Mouse (Mus musculus) spleen, adult 18-20 months (tissue): ENCODE data around the gene Ifi205.
"Not testable (repeated sequence)": the region's sequence is repeated elsewhere in the genome, so short reads cannot be mapped to it uniquely, and the experiment has no call there.

ENCODE experiments used
- DNase-seq, 2 experiments: peaks; one replicate each; pipeline ENCODE4 v3.0.0; 2022; ENCODE audit warnings: mixed read lengths in 2 of 2

Gene Ifi205

DNA sequence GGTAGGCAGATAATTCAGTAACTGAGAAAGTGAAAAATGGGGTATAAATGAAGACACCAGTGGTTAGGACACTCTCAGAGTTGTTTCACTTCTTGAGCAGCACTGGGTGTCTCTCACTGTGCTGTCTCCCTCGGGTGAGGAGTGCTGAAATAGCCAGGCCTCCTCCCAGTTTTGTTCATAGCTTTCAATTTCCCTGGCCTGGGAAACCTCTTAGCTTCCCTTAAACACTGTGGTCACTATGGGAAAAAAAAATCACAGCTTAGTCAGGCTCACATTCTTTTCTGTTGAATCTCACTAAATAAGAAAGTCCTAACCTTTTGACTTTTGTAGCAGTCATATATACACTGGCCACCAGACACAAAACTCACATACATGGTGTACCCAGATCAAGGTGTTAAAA lies at the start of gene Ifi205:
Gene Ifi205, minus strand, starts transcription at position 113 of the 400 bp plus-strand sequence.
- no peak for DNase-seq

DNA sequence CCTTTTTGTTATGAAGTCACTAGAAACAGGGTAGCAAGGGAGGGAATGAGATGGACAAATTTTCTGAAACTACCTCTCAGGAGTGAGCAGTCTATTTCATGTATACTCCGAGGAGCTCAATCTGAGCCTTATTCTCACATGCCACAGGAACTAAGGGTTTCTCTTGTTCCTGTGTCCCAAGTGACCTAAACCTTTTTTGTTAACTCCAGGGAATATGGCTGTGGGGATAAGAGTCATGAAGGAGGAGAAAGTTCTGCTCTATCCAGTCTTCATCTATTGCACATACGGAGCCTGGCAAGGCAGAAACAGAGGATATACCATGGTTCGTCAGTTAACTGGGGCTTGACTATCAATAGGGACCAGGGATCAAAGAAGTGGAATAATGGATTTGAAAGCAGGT lies 34.7 kb upstream of the Ifi205 start, which contains the start of gene Olfr430:
Gene Olfr430, plus strand, starts transcription at position 301 of the 400 bp plus-strand sequence.
- DNase-seq: no peak

DNA sequence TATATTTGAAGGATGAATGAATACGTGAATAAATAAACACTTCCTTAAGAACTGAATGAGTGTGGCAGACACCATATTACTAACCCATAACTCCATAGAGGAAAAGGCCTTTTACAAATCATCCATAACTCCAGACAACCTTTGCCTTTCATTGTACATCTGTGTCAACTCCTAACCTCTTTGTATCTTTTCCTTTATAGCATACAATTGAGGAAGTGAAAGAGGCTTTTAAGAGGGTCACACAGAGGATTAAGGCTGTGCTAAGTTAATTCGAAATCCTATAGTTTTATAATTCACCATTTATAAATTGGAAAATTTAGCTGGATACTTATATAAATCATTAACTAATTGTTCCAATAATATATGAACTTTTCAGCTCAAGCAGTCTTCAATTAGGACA lies 23.6 kb upstream of the Ifi205 start:
- no peak for DNase-seq

DNA sequence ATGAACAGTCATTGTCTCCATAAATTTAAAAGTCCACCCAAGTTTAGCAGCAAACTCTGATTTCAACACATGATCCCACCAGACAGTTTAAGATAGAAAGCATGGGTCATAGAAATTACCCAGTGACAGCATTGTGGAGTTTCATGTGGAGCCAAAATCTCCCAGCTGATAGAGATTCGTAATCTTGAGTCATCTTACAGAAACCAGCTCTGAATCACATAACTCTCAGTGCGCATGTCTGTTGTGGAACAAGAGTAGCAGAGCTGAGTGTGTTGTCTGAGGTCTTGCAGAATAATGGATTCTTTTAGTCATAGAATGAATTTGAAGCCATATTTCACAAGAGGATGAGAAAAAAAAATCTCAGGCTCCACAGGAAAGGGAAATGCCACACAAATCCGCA lies 21.4 kb upstream of the Ifi205 start:
- DNase-seq: no peak

DNA sequence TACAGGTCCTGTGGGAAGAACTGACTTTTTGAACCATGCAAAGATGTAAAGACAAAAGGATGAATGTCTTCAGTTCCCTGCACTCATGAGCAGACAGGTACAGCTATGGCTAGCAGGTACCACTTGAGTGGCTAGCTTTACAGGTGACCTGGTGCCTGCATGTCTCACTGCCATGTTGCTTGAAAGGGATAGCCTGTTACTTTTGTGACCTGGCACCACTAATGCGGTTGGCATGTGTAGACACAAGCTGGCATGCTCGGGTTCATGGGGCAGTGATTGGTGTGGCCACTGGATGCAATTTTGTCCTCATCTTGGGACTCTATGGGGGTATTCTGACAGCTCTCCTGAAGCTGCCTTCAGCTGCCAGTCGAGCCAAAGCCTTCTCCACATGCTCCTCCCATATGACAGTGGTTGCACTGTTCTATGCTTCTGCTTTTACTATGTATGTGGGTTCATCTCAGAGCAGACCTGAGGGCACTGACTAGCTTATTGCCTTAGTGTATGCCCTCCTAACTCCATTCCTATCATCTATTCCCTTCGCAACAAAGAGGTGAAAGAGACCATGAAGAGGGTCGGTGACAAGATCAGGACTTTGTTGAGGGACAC lies 20.4 kb upstream of the Ifi205 start:
- DNase-seq: no peak

DNA sequence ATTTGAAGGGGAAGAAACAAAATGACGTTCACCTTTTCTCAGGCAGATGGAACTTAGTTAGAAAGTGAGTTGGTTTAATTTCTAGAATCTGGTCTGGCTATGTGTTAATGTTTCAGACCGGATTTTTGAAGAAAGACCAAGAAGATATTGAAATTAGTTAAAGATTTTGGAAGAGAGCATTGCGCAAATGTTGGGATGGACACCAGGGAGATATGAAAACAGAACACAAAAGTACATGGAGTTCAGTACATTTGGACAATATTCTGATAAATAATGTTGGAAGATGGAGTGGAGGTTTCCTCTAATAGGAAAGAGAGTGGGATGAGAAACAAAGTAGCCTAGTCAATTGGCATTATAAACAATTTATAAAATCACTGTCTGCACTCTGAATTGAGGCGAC lies 19.9 kb upstream of the Ifi205 start:
- no peak for DNase-seq

DNA sequence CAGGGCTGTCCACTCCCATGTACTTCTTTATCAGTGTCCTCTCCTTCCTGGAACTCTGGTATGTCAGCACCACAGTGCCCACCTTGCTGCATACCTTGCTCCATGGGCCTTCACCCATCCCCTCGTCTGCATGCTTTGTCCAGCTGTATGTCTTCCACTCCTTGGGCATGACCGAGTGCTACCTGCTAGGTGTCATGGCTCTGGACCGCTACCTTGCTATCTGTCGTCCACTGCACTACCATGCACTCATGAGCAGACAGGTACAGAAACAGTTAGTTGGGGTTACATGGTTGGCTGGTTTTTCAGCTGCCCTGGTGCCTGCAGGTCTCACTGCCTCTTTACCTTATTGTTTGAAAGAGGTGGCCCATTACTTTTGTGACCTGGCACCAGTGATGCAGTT lies 18.9 kb upstream of the Ifi205 start:
- no peak for DNase-seq

DNA sequence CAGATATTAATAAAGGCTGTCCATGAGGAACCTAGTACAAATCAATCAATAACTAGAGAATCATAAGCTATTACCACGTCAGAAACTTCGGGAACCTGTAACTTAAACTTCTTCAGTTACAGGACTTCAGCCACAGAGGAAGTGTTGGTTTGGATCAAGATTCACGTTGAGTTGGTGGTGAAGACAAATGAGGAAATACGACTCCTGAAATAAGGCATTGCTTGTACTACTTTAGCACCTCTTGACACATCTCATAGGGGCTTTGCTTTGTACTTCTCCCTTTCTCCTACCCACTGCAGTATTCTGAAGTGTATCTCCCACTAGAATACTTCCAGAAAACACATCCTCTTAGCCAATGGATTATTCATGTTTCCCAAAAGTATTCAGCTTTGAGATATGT lies 17.7 kb upstream of the Ifi205 start:
- DNase-seq: not testable (repeated sequence)

DNA sequence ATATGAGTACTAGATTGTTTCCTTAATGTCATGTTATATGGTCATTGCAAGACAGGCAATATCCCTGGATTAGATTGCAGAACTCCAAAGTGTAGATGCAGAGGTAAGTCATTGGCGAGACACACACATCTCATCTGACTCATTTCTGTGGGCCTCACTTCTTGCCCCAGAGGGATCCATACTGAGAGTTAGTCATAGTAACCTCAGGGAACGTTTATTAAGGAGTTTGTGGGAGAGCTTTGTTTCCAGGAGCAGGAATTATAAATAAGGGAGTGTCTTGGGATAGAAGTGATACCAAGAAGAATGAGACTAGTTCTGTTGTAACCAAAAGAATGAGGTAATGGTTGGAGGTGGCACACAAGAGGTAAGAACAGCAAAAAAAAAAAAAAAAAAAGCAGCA lies 17.3 kb upstream of the Ifi205 start, which contains the start of gene Olfr432:
Gene Olfr432, plus strand, starts transcription at position 313 of the 400 bp plus-strand sequence.
- no peak for DNase-seq

DNA sequence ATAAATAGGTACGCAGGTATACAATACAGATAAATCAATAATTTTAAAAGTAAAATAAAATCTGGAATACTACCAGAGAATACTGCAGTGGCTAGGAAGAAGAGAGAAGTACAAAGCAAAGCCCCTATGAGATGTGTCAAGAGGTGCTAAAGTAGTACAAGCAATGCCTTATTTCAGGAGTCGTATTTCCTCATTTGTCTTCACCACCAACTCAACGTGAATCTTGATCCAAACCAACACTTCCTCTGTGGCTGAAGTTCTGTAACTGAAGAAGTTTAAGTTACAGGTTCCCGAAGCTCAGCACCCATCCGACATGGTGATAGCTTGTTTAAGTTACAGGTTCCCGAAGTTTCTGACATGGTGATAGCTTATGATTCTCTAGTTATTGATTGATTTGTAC lies 16.6 kb upstream of the Ifi205 start:
- DNase-seq: not testable (repeated sequence)

DNA sequence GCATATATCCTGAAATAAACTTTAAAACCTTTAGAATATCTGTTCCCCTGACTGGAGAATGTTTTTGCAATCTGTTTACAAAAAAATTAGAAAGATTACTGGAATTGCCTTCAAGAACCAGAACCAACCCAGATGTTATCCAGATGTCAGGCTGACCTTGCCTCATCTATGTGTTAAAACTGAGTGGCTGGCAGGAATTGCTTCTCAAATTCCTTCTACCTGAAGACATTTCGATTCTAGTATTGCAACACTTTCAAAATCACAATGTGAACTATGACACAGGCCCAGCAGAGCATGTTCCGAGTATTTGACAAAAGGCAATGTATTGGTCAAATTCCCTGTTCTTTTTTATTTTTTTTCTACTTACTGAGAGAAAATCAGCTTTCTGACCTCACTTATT lies 12.8 kb upstream of the Ifi205 start:
- DNase-seq: no peak

DNA sequence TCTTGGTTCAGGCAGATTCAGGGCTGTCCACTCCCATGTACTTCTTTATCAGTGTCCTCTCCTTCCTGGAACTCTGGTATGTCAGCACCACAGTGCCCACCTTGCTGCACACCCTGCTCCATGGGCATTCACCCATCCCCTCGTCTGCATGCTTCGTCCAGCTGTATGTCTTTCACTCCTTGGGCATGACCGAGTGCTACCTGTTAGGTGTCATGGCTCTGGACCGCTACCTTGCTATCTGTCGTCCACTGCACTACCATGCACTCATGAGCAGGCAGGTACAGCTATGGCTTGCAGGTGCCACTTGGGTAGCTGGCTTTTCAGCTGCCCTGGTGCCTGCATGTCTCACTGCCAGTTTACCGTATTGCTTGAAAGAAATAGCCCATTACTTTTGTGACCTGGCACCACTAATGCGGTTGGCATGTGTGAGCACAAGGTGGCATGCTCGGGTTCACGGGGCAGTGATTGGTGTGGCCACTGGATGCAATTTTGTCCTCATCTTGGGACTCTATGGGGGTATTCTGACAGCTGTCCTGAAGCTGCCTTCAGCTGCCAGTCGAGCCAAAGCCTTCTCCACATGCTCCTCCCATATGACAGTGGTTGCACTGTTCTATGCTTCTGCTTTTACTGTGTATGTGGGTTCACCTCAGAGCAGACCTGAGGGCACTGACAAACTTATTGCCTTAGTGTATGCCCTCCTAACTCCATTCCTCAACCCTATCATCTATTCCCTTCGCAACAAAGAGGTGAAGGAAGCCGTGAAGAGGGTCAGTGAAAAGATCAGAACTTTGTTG lies 10.7 kb upstream of the Ifi205 start:
- DNase-seq: not testable (repeated sequence)

DNA sequence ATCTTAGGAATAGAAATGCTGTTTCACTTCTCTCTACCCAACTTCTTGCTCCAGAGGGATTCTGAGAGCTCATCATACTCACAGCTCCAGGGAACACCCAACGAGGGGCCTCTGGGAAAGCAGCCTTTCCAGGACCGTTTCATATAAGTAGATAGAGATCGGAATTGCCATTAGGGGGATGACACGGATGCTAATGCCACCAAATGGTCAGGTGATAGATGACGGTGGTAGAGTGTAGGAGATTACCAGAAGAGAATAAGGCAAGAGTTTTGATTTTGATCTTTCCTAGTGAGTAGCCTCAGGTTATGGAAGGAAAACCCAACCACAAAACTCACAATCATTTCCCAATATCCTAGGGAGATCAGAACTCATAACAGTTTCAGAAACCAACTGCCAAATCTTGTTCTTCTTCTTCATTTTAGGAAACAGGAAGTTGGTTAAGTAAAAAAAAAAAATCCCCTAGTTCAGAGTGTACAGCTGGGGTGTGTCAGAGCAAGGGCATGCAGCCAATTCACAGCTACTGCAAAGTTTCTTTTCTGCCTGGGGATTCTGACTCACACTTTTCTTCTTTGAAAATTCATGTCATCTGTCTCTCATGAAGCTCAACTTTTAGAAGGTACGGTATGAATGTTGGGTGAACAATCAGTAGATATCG lies 9.0 kb upstream of the Ifi205 start, which contains the start of gene Olfr433:
Gene Olfr433, plus strand, starts transcription at position 183 of the 655 bp plus-strand sequence.
- peak; percentile 27 to 45 for DNase-seq

DNA sequence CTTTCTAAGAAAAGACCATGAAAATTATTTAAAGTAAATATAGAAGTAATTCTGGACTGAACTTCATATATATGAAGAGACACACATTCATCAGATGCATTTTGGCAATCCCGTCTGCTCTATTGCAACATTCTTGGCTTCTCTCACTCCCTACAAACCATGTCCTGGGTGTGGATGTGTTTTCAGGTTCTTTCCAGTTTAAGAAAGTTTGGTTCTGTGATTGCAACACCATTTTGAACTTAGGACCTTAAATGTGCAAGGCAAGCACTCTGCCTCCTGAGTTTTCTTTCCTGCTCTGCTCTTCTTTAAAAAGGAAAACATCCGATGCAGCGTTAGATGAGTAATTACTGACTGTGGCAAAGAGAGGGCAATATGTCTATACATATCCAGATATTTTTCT lies 6.9 kb upstream of the Ifi205 start:
- no peak for DNase-seq

DNA sequence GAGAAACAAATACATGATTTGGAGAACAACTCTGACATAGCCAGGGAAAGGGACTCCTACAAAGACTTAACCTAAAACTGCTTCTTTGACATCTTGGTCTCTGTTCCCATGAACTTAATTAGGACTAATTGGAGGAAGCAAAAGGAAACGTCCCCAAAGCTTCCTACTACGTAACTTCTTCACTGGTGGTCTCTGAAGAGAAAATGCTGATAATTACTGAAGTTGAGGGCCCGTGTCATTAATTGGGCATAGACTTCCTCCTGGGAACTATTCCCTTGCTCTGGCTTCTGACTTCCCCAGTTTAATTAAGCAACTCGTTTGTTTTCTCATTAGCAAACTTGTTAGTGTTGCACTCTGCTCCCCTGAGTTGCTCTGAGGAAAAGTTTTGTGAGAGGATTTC lies 4.2 kb upstream of the Ifi205 start:
- no peak for DNase-seq

DNA sequence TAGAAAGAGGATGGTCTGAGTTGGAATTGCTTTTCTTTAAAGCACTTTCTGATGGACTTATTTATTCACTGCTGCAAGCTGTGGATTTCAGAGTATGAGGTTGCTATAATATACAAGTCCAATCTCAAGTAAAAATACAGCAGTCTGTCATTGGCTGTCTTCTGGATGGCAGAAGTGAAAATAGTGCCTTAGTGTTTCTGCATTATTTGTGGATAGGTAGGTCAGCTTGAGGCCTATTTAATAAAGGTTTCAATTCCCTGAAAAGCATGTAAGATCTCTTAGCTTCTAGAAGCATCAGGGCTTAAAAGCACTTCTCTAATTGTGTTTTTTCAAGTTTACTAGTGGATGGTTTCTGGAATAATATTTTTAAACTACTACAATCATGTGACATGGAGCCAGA lies 24.6 kb downstream of the Ifi205 start:
- DNase-seq: not testable (repeated sequence)

DNA sequence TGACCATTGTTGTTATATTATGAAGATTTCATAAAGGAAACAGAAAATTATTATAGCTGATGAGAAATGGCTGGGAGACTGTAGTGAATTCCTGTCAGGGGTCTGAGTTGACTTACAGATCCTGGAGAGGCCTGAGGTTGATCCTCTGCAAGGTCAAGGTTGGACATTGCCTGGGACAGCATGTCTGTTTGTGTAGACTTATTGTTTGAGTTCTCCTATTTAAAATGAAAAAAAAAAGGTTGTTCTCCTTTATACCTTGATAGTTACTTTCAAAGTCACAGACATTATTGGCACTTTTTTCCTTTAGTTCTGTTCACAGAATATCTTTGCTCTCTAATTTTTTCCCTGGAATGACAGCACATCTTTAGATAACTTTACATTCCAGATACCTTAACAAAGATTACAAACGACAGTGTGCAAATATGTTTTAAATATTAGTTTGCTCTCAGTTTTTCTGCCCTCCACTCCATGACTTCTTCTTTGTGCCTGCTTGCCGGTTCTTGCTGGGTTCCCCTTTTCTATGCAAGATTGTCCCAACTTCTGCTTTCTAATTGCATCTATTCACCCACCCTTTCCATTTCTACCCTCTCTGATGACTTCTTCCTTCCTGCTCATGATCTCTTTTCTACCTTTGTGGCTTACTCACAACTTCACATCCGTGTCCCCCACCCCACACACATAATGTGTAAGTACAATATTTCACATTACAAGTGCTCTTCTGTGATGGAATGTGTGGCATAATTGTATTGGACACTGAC lies 27.1 kb downstream of the Ifi205 start:
- not testable (repeated sequence) for DNase-seq

DNA sequence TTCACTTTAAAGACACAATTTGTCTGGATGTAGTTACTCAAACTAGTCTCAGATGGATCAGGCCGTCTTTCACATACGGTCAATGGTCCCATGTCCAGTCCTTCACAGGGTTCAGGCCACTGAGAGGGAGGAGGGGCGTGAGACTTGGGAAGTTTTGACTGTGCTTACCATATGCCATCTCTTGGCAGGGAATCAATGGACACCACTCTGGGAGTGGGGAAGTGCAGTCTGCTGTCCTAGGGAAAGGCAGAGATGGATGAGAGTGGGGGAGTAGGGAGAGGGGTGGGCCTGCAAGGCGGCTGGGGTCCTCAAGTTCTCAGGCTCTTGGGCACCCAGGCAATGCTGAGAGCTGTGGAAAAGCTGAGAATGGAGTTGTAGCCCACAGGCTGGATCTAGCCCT lies 36.6 kb downstream of the Ifi205 start:
- DNase-seq: no peak

DNA sequence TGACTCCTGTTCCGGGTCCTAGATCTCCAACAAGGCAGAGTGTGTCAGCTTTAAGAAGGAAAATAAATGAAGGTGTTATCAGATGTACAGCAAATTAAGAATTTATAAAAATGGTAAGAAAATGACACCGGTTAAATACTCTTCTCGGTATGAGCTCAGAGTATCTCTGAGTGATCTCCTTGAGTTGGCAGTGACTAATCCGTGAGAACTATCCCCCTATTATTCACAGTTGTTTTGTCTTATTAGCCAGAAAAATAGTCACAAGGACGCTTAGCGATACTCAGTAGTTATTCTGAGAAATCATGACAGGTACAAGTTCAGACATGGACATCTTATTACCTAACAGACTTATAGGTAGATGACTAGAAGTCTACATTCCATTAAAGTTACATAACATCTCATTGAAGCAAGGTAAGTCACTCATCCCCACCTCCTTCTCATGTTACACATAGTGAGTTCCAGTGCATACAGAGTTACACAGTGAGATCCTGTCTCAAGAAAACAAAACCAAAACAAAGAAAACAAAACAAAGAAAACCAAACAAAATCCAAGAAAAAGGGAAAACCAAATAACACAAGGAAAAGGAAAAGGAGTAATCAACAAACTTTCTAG lies 48.8 kb downstream of the Ifi205 start, which contains the start of gene Ifi202b:
Gene Ifi202b, minus strand, starts transcription at position 51 of the 612 bp plus-strand sequence.
- not testable (repeated sequence) for DNase-seq

DNA sequence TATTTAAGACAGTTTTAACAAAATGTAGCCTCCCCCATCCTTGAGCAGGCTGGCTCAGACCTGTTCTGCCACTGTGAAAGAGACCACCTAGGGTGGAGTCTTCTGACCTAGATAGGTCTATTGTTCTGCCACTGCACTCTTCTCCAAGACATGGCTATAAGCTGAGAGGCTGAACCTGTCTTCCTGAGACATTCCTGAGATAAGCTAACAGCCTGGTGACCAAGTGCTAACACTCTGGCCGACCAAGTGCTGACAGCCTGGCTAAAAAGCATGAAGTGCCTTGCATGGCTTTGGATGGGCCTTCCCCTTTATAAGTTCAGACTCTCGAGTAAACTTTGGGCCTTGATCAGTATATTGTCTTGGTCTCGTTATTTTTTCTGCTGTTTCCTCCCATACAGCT lies 50.6 kb downstream of the Ifi205 start:
- DNase-seq: not testable (repeated sequence)

DNA sequence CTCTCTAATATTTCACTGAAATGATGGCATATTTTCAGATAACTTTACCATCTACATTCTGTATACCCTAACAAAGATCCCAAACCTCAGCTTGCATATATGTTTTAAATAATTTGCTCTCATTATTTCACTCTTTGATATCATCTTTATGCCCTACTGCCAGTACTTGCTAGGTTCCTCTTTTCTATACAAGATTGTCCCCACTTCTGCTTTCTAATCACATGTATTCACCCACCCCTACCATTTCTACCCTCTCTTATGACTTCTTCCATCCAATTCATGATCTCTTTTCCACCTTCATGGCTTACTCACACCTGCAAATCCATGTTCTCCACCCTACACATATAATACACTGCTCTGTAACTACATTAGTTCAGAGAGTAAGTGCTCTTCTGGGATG lies 54.0 kb downstream of the Ifi205 start:
- no peak for DNase-seq

DNA sequence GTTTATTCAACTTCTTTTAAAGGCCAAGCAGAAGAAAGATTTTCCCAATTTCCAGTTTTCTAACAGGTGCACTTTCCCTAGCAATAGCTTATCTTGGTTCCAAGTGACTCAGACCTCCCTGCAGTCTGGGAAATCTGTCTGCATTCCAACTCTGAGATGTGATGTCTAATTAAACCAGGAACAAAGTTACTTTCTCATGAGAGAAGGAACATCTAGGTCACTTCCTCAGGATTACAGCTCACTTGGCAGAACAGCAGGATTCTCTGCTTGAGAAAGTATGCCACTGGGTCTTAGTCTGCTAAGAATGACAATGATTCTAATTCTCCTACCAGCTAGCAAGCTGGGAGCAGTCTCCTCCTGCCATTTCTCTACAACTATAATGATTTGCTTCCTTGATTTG lies 58.5 kb downstream of the Ifi205 start:
- no peak for DNase-seq
